Mouse (Mus musculus) testis, postnatal 14 days (tissue): ENCODE measurements around the gene Sptb.

Experiments used
- DNase-seq: peaks from one replicate; pipeline ENCODE4 v3.0.0; 2021; ENCODE audit warnings: low spot score

Sptb gene

DNA sequence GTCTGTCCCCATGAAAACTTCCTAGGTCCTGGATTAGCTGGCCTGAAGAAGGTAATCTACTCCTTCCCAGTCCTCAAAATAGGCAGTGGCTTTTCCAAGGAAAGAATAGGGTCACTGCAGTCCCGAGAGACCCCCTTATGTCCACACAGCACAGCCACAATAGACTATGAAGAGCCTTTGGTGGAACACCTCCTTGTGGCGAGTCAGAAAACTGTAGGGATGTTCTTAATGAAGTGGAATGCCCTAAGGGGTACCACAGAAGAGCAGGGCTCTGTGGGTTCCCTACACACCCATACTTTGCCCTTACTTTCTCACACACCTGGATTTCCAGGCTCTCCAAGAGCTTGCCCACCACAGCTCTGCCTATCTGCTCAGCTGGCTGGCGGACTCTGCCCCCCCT is 104.5 kb downstream of the Sptb start:
- DNase-seq, result no peak

DNA sequence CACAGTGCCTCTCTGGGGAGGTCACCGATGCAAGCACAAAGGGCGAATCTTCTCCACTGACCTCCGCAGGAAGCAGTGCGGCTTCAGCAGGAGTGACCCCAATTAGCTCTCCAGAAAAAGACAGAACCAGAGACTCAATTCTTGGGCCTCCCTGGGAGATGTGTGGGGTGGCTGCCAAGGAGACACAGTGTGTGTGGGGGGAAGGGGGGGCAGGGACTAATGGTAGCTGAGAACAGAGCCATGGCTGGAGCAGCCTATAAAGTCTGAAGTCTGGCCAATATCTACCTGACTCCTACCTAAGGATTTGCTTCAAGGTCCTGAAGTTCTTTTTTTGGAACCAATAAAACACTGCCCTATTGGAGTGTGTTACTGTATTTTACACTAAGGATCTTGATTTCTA is 105.8 kb downstream of the Sptb start:
- no peak for DNase-seq

DNA sequence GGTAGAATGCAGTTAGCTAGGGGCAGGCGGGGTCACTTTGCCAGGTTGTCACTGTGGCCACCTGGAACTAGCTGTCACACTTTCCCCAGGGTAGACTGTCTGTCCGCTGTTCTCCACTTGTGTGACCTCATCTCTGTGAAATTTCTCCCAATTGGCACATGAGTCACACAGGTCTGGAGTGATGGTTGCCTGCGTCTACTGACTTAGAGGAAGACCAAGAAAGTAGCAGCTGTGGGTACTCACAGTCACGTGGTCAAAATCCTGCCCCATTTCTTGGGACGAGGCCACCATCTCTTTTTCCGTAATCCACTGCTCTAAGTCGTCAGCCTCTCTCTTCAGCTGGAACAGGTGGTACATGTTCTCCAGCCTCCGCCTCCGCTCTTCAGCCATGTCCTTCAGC is 106.6 kb downstream of the Sptb start:
- no peak for DNase-seq

DNA sequence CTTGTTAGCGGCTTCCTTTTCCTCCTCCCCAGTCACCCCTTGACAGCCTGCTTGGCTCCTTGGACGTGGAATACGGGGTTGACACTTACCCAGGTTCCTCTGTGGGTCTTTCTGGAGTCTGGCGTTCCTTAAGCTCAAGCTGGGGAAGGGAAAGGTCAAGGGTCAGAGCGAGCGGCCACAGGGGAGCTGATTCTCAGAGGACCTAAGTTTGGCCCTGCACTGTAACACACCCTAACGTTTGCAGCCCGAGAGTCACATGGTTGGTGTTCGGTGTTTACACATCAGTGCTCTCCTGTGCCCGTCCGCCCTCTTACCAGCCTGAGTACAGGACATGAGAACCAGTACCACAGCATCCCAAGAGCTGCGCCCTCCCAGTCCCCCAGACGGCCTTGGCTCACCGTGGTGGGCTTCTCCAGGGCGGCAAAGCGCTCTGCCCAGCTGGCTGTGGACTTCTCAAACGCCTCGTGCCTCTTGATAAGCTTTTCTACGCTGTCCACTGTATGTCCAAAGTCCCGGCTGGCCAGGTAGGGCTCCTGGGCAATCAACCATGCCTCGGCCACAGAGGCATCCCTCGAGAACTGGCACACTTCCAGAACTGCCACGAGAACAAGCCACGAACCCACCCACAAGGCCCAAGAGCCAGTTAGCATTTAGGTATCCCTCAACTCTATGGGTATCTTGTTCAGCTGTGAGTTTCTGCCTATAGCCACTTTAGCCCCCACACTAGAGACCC is 112.0 kb downstream of the Sptb start:
- DNase-seq, result no peak

DNA sequence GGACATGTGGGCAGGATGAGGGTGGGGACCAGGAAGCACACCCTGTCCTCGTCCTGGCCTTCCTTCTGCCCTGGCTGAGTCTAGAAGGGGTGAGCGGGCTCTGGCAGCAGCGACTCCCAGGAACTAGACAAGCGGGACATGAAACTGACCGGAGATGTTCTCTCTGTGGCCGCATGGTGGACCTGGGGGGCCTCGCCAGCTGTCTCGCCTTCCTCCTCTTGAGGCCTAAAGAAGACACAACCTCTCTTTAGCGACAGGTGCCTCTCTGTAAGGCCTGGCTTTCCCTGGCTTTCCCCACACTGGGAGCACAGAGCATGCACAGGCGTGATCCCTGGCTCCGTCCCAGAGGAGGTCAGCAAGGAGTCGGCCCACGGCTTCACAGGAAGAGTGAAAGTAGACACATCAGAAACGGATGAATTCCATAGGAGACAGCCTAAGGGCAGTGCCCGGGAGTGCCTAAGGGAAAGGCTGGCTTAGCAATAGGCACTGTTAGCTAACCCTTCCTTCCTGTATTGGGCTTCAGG is 112.7 kb downstream of the Sptb start:
- DNase-seq, result no peak

DNA sequence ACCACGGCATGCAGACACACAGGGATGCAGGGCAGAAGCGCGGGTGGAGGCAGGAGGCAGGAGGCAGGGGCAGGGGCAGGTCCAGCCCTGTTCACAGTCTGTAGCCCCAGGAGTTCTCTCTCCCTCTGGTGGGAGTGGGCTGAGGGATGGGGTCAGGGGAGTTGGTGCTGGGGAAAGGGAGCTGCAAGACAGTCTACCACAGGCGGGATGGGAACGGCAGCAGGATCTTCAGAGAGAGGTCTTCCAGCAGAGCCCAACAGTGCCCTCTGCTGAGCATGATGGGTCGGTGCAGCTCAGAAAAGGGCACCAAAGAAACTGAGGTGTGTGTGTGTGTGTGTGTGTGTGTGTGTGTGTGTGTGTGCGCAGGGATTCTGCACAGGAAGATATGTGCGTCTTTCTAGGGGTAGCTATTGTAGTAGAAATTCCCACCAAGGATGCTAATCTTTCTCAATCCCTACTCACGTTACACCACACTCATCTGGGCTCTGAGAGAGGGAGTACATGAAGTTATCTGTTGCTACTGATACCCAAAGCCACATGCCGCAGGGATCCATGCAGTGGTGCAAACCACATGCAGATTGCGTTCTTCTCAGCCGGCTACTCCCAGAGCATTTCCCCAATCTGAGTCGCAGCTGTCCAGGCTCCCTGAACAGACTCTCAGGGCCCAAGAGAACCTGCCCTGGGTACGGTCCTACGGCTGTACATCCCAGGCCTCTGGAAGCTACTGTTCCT is 113.9 kb downstream of the Sptb start:
- DNase-seq, result no peak

DNA sequence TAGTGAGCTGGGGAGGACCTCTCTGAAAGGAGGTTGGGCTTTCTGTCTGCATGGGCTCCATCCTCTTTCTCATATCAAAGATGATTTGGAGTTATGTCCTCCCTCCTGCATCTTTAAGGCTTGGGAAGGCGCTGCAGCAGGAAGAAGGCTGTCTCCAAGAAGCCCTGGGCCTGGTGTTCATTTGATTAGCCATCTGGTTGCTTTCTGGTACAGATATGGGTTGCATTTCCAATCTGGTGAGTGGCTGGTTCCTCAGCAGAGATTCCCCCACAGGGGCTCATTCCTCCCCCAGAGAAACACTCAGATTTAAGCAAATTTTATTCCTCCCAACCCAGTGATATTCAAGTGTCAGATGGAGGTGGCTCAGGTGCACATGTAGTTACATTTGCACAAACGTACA is 114.5 kb downstream of the Sptb start:
- DNase-seq, result no peak

DNA sequence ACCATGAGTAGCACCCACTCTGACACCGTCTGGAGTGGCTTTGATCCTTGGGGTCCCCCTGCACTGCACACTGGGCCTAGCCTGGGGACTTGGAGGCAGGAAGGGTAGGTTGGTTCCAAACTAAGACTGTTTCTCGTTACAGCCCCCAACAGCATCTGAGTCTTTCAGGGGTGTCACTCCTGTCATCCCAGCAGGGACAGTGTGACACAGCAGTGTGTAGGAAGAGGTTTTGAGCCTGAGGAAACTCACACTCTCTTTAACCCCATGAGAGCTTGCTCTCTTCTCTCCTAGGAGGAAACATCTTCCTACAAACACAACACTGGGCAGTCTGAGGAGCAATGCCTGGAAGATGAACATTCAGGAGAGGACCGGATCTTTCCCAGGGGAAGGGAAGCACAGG is 115.8 kb downstream of the Sptb start:
- DNase-seq, result no peak

DNA sequence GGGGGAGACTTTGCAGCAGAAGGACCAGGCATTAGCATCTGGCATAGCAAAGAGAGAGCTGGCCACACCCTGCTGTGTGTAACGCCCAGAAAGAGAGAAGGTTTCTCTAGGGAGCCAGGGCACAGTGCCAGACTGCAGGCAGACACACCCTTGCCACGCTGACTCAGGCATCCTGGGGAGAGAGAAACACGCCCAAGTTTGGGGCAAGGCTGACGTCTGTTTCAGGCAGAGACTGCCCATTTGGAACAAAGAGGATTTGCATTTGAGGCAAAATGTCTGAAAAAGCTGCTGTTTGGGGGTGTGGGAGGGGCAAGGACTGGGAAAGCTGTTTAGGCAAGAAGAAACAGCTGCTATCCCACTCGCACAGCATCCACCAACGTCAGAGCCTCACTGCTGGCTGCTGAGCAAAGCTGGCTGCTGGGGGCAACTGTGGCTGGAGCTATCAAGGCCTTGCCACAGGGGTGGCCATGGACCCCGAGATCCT is 116.5 kb downstream of the Sptb start:
- peak; percentile 60 for DNase-seq

DNA sequence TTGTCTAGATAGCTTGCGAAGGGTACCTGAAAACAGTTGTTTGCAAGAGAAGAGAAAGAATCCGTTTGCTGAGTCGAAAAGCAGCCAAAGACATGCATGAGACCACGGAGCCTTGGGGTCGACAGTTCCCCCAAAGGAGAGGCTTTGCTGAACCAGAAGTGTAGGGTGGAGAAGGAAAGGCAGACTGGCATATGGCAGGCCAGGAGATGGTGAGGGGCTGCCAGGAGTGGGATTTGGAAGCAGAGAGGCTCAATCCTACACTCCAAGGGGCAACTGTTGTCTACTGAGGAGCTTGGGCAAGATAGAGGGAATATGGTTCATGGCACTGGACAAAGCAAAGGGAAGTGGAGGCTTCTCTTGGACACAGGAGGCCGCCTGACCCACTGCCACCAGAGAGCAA is 117.1 kb downstream of the Sptb start:
- no peak for DNase-seq

DNA sequence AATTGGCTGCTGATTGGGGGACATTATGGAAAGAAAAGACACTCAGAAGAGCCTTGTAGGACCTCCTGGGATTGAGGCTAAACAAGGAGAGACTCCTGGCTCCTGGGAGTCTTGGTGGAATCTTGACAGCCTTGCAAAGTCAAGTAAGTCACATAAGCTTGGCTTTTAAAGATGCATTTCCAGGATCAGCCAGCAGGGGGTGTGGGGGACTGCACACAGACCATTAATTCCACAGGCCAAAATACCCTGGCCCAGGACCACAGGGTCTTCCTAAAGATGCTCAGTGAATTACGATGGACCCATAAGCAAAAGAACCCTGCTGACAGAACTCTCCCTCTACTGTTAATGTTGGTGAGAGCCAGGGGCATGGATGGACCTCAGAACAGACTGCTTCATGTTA is 118.1 kb downstream of the Sptb start:
- no peak for DNase-seq

DNA sequence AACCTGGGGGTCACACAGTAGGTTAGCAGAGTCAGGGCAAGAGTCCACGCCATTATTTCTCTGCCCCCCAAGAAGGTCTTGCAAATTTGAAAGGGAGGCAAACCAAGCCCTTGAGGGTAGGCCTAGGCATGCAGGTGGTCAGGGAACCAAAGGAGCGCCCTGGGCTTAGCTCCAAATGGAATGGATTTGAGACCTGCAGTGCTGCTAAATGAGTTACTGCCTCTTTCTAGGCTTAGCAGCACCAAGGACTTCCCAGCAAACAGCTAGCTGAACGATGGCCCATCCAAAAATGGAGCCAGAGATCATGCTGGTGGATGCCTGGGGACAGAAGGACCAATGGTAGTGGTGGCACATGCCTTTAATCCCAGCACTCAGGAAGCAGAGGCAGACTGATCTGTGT is 119.3 kb downstream of the Sptb start:
- no peak for DNase-seq

DNA sequence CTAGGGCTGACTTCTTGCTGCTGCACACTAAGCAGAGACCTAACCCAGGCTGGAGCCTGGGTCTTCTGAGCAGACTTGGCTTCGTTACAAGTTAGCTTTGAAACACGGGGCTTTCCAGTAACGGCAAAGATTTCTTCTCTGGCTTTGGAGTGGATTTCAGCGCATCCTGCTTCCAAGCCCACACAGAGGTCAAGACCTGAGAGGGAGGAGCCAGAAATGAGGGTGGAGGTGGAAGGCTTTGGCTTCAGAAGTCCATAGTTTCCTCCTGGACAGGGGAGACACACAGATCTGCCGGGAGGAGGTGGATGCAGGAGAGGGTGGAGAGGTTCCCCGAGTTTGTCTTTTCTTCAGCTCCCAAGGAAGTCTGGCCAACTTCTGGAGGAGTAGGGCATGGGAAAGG is 120.8 kb downstream of the Sptb start:
- no peak for DNase-seq

DNA sequence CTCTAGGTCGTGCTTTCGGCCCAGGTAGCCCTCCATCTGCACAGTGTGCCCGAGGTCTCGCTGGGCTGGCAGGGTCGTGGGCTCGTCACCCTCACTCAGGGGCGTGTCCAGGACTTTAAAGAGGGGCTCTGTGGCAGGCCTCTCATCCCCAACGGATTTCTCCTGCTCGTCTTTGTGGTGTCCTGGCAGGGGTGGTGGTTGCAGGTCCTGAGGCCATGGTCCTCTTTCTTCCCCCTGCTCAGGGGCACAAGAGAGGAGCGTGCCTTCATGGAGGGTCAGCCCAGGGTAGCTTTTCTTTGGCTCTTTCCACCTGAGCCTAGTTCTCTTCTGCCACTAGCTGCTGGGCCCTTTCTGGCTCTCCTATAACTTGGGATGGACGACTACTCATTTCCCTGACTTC is 123.0 kb downstream of the Sptb start:
- no peak for DNase-seq

DNA sequence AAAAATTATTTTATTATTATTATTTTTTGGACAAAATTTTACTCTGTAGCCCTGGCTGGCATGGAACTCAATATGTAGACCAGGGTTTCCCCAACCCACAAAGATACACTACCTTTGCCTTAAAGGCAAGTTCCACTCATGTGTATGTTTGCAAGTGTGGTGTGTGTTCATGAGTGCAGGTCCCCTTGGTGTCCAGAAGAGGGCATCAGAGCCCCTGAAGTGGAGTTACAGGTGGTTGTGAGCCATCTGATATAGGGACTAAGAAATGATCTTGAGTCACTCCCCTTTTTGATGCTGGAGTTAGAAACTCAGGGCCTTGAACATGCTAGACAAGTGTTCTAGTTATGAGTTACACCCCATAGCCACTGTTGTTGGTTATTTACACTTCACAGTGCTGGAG is 125.3 kb downstream of the Sptb start:
- DNase-seq, result no peak

DNA sequence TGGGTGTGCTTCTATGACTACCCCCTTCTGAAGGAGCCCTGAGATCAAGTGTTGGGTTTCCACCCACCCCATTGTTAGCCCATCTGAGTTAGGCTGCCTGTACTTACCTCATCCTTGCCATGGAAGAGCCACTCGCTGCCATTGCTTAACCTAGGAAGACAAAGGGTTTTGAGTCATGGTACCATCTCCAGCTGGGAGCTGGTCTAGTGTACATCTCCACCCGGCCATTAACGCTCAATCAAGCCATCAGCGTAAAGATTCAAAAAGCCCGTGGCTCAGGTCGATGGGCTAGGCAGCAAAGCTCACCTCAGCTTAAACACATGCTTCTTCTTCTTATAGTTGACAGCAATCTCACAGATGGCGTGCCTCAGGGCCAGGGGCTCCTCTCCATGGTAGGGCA is 126.9 kb downstream of the Sptb start:
- no peak for DNase-seq

DNA sequence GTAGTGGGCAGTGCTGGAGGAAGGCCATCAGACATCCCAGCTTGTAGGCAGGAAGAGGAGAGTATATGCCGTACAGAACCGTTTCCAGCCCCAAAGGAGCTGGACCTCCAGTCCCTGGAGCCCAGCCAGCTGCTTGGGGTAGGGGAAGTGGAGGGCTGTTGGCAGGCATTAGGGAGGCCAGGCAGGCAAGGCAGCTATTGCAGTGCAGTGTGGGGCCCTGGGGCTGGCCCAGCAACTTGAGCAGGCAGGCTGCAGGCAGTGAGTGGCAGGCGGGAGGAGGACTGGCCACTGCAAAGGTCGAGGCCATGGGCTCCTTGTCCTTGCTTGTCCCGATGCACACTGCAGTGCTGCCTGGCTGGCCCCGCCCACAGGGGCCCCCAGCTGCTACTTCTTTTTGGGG is 127.5 kb downstream of the Sptb start:
- peak; percentile 48 for DNase-seq

DNA sequence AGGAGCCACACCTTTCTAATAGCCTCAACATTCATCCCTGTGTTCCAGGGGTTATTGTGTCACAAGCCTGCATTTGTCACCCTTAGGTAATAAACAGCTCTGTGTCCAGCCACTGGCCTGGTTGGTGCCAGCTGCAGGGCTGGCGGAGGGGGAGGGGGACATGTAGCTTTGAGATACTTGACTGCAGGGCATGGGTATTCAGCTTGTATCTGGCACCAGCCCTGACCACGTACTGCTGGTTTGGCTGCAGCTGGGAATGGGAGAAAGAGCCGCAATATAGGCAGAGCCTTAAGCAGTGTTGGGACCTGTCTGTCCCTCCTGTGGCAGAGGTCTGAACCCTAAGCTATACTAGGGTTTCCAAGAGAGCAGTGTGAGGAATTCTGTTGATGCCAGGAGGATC is 128.2 kb downstream of the Sptb start:
- no peak for DNase-seq

DNA sequence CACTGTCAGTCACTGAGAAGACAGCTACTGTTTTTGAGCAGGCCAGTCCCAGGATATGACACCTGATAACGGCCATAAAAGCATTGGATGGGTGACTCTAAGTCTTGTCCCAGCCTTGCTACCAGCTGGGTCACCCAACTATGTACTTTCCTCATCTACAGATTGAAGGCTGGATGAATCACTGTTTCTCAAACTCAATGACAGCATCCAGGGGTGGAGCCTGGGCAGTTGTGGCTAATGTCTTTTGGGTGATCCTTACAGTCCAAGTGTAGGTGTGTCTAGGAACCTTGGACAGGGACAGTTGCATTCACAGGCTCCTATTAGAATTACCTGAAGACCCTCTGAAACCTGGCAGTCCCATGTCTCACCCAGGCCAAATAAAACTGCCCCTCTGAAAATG is 130.5 kb downstream of the Sptb start:
- no peak for DNase-seq

DNA sequence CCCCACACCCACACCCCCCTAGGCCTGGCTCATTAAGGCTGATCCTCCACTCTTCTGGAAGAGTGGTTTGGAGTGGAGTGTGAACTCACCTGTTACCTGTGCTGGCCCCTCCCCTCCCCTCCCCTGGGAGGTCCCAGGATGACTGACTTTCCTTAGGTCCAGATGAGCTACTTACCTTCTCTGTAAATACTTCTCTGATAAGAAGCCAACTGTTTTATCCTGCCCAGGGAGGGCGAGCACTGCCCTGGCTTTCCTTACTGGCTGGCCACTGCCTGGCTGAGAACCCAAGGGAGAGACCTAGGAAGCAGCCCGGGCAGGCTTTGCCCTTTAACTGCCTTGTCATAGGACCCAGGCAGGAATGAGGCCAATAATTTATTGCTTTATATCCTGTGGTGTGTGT is 131.9 kb downstream of the Sptb start:
- no peak for DNase-seq

DNA sequence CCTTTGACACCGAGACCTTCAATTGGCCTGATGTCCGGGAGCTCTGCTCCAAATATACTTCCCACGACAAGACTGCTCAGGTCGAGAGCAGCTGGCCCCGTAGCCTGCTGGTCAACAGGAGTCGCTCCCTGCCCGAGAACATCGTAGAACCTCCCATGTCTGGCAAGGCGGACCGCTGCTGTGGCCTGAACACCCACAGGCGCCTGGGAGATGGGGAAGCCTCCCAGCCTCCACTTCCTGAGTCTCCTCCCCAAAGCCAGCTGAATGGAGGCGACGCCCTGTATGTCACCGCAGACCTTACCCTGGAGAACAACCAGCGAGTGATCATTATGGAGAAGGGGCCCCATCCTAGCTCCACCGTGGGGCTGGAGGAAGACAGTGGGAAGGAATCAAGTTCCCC is 132.5 kb downstream of the Sptb start:
- no peak for DNase-seq

DNA sequence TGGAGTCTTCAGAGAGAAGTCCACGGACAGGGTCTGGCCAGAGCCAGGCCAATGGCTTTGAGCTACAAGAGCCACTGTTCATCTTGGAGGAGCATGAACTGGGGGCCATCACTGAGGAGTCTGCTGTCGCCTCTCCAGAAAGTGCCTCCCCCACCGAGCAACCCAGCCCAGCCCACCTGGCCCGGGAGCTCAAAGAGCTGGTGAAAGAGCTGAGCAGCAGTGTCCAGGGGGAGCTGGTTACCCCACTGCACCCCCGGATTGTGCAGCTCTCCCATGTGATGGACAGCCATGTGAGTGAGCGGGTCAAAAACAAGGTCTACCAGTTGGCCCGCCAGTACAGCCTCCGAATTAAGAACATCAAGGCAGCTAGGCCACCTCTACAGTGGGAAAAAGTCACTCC is 133.5 kb downstream of the Sptb start:
- no peak for DNase-seq

DNA sequence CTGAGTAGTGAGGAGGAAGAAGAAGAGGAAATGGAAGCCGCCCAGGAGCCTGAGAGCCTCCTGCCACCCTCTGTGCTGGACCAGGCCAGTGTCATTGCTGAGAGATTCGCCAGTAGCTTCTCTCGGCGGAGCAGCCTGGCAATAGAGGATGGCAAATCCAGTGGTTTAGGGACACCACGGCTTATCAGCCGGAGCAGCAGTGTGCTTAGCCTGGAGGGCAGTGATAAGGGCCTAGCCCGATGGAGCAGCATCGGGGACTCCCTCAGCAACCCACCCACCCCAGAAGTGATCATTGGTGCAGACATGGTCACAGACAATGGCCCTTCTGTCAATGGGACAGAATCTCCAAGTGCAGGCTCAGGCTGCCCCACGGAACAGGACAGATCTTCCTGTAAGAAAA is 134.3 kb downstream of the Sptb start:
- no peak for DNase-seq

DNA sequence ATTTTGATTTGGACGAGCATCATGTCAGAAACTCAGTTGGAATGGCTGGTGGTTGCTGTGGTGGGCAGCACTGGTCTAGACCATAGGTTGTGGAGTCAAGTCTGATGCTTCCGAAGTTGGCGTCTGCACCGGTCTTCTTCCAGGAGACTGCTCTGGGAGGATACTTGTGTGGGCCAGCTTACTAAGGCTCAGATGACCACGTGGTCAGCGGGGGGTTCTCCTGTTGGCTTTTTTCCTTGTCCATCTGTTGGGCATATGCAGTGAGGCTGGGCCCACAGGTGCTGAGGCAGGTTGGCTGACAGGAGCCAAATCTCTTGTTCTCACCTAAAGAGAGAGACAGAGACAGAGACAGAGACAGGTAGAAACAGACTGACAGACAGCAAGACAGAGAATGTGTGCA is 135.5 kb downstream of the Sptb start:
- no peak for DNase-seq
